ENCODE assay signal across 7 mouse cellular contexts in genomic region chr8:79680965-79681364, GRCm38 (mm10). TPM values are rescaled to one million over a fixed set of nuclear protein-coding genes. Genes with fewer than 3 reads are reported as not detected.
DNase-seq lines count a peak whose midpoint lies in the region; ATAC-seq lines count a peak whose summit lies in the region.

No protein-coding gene starts in this region.

- no peak for ATAC-seq in lung, embryonic 15.5 days (ENCODE audit: borderline replicate concordance, extremely low read depth, low FRiP score, low TSS enrichment)
- ATAC-seq in forebrain, embryonic 15.5 days (replicated peaks) = peak; percentile 54; the same call in 1 of the 2 replicates
- ATAC-seq in liver, embryonic 11.5 days (replicated peaks; ENCODE audit: low FRiP score) = peak; percentile 52; the same call in 1 of the 2 replicates
- no peak for ATAC-seq in stomach, embryonic 15.5 days (ENCODE audit: insufficient read depth, low FRiP score, low read depth)

- H3K9me3 ChIP-seq in lung, embryonic 15.5 days = no peaks in the 10 kb centered on the region
- no peaks in the 10 kb centered on the region for H3K9me3 ChIP-seq in forebrain, embryonic 15.5 days
- H3K9me3 ChIP-seq in liver, embryonic 11.5 days (ENCODE audit: control insufficient read depth, low read length) = no peaks in the 10 kb centered on the region
- H3K9me3 ChIP-seq in stomach, embryonic 15.5 days = no peaks in the 10 kb centered on the region

- H3K4me3 ChIP-seq in lung, embryonic 15.5 days = peak overlapping the region; percentile 48
- peak overlapping the region; percentile 28 for H3K4me3 ChIP-seq in forebrain, embryonic 15.5 days
- H3K4me3 ChIP-seq in liver, embryonic 11.5 days (ENCODE audit: low read depth, low read length) = peak overlapping the region; percentile 58
- H3K4me3 ChIP-seq in stomach, embryonic 15.5 days (replicated peaks) = peak overlapping the region; percentile 47

- peaks cover 10% of the 10 kb centered on the region; the same call in 1 of the 2 replicates for H3K4me1 ChIP-seq in lung, embryonic 15.5 days
- H3K4me1 ChIP-seq in forebrain, embryonic 15.5 days = peaks cover 4% of the 10 kb centered on the region; the same call in 1 of the 2 replicates
- H3K4me1 ChIP-seq in liver, embryonic 11.5 days (replicated peaks; ENCODE audit: control insufficient read depth, insufficient read depth, low read length) = peaks cover 7% of the 10 kb centered on the region; the same call in 1 of the 2 replicates
- no peaks in the 10 kb centered on the region for H3K4me1 ChIP-seq in stomach, embryonic 15.5 days

- H3K36me3 ChIP-seq in lung, embryonic 15.5 days = peaks cover 35% of the 10 kb centered on the region
- peaks cover 38% of the 10 kb centered on the region for H3K36me3 ChIP-seq in forebrain, embryonic 15.5 days
- peaks cover 16% of the 10 kb centered on the region for H3K36me3 ChIP-seq in liver, embryonic 11.5 days (ENCODE audit: control insufficient read depth, insufficient read depth, low read length)
- peaks cover 11% of the 10 kb centered on the region for H3K36me3 ChIP-seq in stomach, embryonic 15.5 days

- peak overlapping the region; percentile 76 for H3K4me2 ChIP-seq in lung, embryonic 15.5 days
- H3K4me2 ChIP-seq in forebrain, embryonic 15.5 days (replicated peaks) = peak overlapping the region; percentile 42
- H3K4me2 ChIP-seq in liver, embryonic 11.5 days = peak overlapping the region; percentile 80
- peak overlapping the region; percentile 73 for H3K4me2 ChIP-seq in stomach, embryonic 15.5 days

- H3K27ac ChIP-seq in lung, embryonic 15.5 days = no peak overlapping the region
- H3K27ac ChIP-seq in forebrain, embryonic 15.5 days (replicated peaks) = no peak overlapping the region
- H3K27ac ChIP-seq in liver, embryonic 11.5 days (ENCODE audit: low read depth, low read length) = no peak overlapping the region
- H3K27ac ChIP-seq in stomach, embryonic 15.5 days = no peak overlapping the region

- 29% methylated on average over 2 of the region's 2 CpGs for WGBS in lung, embryonic 15.5 days
- WGBS in forebrain, embryonic 15.5 days = 47% methylated on average over 2 of the region's 2 CpGs
- 21% methylated on average over 2 of the region's 2 CpGs for whole genome bisulfite sequencing in liver, embryonic 11.5 days
- 33% methylated on average over 2 of the region's 2 CpGs for WGBS in stomach, embryonic 15.5 days

- DNase-seq in lung, postnatal 14 days = no peak
- no peak for DNase-seq in liver, embryonic 11.5 days (ENCODE audit: low spot score)
- no peak for DNase-seq in gastrocnemius, postnatal 4 days (ENCODE audit: low spot score in 2 of 2)
- no peak for DNase-seq in left cerebral cortex, adult 8-10 months (ENCODE audit: low spot score in 2 of 2)

- peak overlapping the region; percentile 41; the same call in 1 of the 2 replicates for H3K9ac ChIP-seq in lung, embryonic 15.5 days
- H3K9ac ChIP-seq in forebrain, embryonic 15.5 days (replicated peaks) = peak overlapping the region; percentile 18
- H3K9ac ChIP-seq in liver, embryonic 11.5 days (ENCODE audit: low read depth, low read length) = peak overlapping the region; percentile 53
- no peak overlapping the region for H3K9ac ChIP-seq in stomach, embryonic 15.5 days

- H3K27me3 ChIP-seq in lung, embryonic 15.5 days = no peaks in the 10 kb centered on the region
- H3K27me3 ChIP-seq in forebrain, embryonic 15.5 days = no peaks in the 10 kb centered on the region
- H3K27me3 ChIP-seq in liver, embryonic 11.5 days (replicated peaks; ENCODE audit: control insufficient read depth, insufficient read depth, low read length) = no peaks in the 10 kb centered on the region
- H3K27me3 ChIP-seq in stomach, embryonic 15.5 days (replicated peaks) = no peaks in the 10 kb centered on the region

RNA-seq across cellular contexts. Expression of gene Abce1, which starts 30.6 kb away (rescaled TPM):
- polyA plus RNA-seq in lung, embryonic 15.5 days (2015; fragmentation: Nextera tagmentation; extraction: Ambion mirVana) = 101 and 103 TPM in 2 replicates
- 84.5 and 86.5 TPM in 2 replicates for polyA plus RNA-seq in forebrain, embryonic 15.5 days (2015; fragmentation: Nextera tagmentation; extraction: Ambion mirVana)
- polyA plus RNA-seq in liver, embryonic 11.5 days (2014; fragmentation: Nextera tagmentation; extraction: Ambion mirVana) = 182 and 202 TPM in 2 replicates
- 92.7 and 103 TPM in 2 replicates for polyA plus RNA-seq in stomach, embryonic 15.5 days (2015; fragmentation: Nextera tagmentation; extraction: Ambion mirVana)
- 10 to 100 TPM; 45.1 to 54.0 TPM for total RNA-seq in gastrocnemius, postnatal 4 days (2021)
- total RNA-seq in left cerebral cortex, adult 8-10 months (2022) = 10 to 100 TPM; 61.1 to 66.6 (median 63.1) TPM

RNA-seq across cellular contexts. Expression of gene Anapc10, which starts 30.7 kb away (rescaled TPM):
- 38.9 and 39.6 TPM in 2 replicates for polyA plus RNA-seq in lung, embryonic 15.5 days (2015; fragmentation: Nextera tagmentation; extraction: Ambion mirVana)
- 46.5 and 48.2 TPM in 2 replicates for polyA plus RNA-seq in forebrain, embryonic 15.5 days (2015; fragmentation: Nextera tagmentation; extraction: Ambion mirVana)
- 31.4 and 34.7 TPM in 2 replicates for polyA plus RNA-seq in liver, embryonic 11.5 days (2014; fragmentation: Nextera tagmentation; extraction: Ambion mirVana)
- polyA plus RNA-seq in stomach, embryonic 15.5 days (2015; fragmentation: Nextera tagmentation; extraction: Ambion mirVana) = 32.7 and 33.4 TPM in 2 replicates
- 1 to 10 TPM; 7.1 to 10.0 TPM for total RNA-seq in gastrocnemius, postnatal 4 days (2021)
- total RNA-seq in left cerebral cortex, adult 8-10 months (2022) = 1 to 10 TPM; 5.8 to 9.9 (median 6.6) TPM

RNA-seq across cellular contexts. Expression of gene Otud4, which starts 41.5 kb away (rescaled TPM):
- 14.3 and 14.9 TPM in 2 replicates for polyA plus RNA-seq in lung, embryonic 15.5 days (2015; fragmentation: Nextera tagmentation; extraction: Ambion mirVana)
- 13.7 and 13.9 TPM in 2 replicates for polyA plus RNA-seq in forebrain, embryonic 15.5 days (2015; fragmentation: Nextera tagmentation; extraction: Ambion mirVana)
- polyA plus RNA-seq in liver, embryonic 11.5 days (2014; fragmentation: Nextera tagmentation; extraction: Ambion mirVana) = 26.3 and 27.1 TPM in 2 replicates
- polyA plus RNA-seq in stomach, embryonic 15.5 days (2015; fragmentation: Nextera tagmentation; extraction: Ambion mirVana) = 13.3 and 14.0 TPM in 2 replicates
- 10 to 100 TPM; 54.7 to 65.1 TPM for total RNA-seq in gastrocnemius, postnatal 4 days (2021)
- 10 to 100 TPM; 36.1 to 41.6 (median 38.0) TPM for total RNA-seq in left cerebral cortex, adult 8-10 months (2022)

Comparison
In these comparisons a context has a peak if more than half of its experiments do, and no peak if none do; other contexts are left out.
1. ATAC-seq: peak in forebrain, embryonic 15.5 days (single experiment) and liver, embryonic 11.5 days (single experiment); none in lung, embryonic 15.5 days (single experiment) and stomach, embryonic 15.5 days (single experiment).
2. Peak in every context shown above with its lines, with median percentiles within 50 percentile points of each other: H3K4me2 ChIP-seq and H3K4me3 ChIP-seq.